Mouse (Mus musculus) gastrocnemius, postnatal 4 days (tissue): ENCODE data around the gene Dmwd. TPM values are rescaled to one million over a fixed set of nuclear protein-coding genes. Genes with fewer than 3 reads are reported as not detected.

Source experiments
- DNase-seq, 2 experiments: peaks; one replicate each; pipeline ENCODE4 v3.0.0; 2021 to 2022; ENCODE audit warnings: low spot score in 2 of 2, mixed read lengths in 2 of 2
- long read RNA-seq, 2 experiments: library from polyadenylated mRNA; stranded (forward); transcript quantifications; one replicate each; pipeline ENCODE4 v2.0.0; 2021
- total RNA-seq, 2 experiments: library from RNA; stranded (reverse); gene quantifications; 2 replicates each; pipeline ENCODE4 v1.2.3; 2021

The Dmwd gene
- 10 to 100 TPM; 52.4 to 55.4 TPM for total RNA-seq
- long read RNA-seq, experiment 1, transcript Dmwd-202 (4 exons, 2,388 nt) = major isoform, 55 of 103 reads
- long read RNA-seq, experiment 1, transcript Dmwd-201 (5 exons, 2,494 nt) = minor isoform, 34 of 103 reads
- long read RNA-seq, experiment 1, partial matches to known transcripts = 6 of 103 reads
- long read RNA-seq, experiment 1, other reads (novel, unspliced or antisense) = 4 of 103 reads
- long read RNA-seq, experiment 2, transcript Dmwd-201 (5 exons, 2,494 nt) = minor isoform, 53 of 140 reads
- long read RNA-seq, experiment 2, transcript Dmwd-202 (4 exons, 2,388 nt) = major isoform, 71 of 140 reads
- long read RNA-seq, experiment 2, partial matches to known transcripts = 14 of 140 reads
- long read RNA-seq, experiment 2, other reads (novel, unspliced or antisense) = 1 of 140 reads

GRCm38 (mm10) chr7:19075723-19076585 lies at the start of gene Dmwd:
Gene Dmwd, plus strand, starts transcription at chr7:19076227.
- peak; percentile 84 to 94 for DNase-seq

- DNase-seq = no peak
These were observed 48.0 kb upstream of the Dmwd start for GRCm38 (mm10) chr7:19028067-19028466.

GRCm38 (mm10) chr7:19029084-19029653 lies 46.9 kb upstream of the Dmwd start:
- no peak for DNase-seq

DNA sequence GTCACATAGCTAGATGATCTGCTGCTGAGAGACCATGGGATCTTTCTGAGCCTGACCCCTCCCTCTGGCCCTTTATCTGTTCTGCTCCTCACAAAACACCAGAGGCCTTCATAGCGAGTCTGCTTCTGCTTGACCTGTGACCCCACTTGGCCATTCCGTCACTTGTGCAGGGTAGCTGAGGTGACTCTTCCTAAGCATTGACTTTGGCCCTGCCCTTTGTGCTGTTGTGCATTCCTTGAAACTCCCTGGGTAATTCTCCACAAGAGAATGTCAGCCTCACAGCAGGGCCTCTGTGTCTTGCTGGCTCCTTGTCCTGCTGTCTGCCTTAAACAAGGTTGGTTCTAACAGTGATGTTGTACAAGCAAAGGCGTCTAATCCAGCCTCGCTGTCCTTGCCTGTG lies 44.4 kb upstream of the Dmwd start:
- DNase-seq = no peak

- DNase-seq = no peak
These were observed 31.4 kb upstream of the Dmwd start for GRCm38 (mm10) chr7:19044616-19045015.

DNA sequence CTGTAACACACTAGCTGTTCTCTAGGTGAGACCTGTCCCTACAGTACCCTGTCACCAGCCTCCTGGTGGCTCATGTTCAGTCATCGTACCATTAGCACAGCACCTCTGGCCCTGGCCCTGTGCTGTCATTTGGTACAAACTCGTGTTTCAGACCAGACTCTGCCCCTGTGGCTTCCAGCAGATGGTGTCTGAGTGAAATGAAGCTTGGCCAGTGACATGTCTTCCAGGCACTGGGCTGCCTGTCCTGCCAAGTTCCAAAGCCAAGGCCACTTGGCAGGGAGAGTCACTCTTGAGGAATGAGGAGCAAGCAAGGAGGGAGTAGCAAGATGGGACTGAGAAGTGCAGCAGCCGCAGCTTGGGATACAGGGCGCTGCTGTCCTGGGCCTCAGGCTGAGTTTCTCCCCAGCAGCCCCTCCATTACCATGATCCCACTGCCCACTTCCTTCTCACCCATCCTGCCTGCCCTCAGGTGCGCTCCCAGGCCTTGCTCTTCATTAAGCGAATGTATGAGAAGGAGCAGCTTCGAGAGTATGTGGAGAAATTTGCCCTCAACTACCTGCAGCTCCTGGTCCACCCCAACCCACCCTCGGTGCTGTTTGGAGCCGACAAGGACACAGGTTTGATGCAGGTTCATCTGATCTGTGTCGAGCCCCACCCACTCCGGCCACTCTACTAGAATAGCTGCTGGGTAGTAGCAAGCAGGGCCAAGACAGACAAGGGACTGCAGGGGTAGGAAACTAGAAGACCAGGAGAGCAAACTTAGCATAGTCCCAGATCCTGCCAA lies 29.5 kb upstream of the Dmwd start:
- DNase-seq = no peak

GRCm38 (mm10) chr7:19048006-19048527 lies 28.0 kb upstream of the Dmwd start:
- no peak for DNase-seq

DNA sequence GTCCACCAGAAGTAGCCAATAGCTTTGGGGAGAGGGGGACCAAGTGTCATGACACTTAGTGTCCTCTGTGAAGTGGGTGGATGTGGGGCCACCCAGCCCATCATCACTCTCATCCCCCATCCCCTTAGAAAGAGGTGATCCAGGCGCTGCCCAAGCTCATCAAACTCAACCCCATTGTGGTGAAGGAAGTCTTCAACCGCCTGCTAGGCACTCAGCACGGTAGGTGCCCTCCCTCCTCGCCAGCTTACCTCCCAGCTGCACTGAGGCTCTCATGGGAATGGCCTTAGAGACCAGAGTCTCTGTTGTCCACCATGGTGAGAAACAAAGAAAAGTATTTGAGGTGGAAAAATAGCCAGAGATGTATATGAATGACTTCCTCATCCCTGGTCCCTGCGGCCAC lies 26.8 kb upstream of the Dmwd start:
- no peak for DNase-seq

DNA sequence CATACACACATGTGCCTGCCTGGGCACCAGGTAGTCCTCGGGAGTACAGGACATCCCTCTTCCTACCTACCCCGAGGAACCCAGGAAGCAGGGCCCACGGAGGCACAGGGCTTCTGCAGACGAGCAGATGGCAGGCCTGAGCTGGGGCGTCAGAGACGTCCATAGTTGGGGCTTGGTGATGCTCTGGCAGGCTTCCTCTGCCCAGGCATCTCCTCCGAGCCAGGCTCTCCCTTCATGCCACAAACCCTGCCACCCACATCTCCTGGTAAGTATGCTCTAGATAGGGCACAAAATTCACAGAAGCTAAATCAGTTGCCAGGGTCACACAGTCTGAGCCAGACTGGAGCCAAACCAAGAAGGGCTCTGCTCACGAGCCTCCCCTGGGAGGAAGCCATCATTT lies 25.9 kb upstream of the Dmwd start:
- DNase-seq = no peak

DNA sequence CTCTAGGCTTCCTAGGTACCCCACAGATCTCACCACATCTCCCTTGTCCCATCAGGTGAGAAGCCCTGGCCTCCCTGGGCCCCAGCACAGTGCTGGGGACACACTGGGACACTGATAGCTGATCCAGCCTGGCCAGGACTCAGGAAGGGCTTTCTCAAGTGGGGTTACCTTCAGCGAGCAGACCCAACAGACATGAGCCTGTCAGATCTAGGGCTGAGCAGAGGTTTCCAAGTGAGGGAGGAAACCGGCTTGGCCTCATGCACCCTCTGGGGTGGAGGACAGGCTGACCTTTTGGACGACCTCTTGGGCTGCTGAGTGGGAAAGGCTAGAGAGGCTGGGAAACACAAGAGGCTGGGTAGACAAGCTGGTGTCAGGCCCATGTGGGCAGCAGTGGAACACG lies 24.9 kb upstream of the Dmwd start:
- no peak for DNase-seq

DNA sequence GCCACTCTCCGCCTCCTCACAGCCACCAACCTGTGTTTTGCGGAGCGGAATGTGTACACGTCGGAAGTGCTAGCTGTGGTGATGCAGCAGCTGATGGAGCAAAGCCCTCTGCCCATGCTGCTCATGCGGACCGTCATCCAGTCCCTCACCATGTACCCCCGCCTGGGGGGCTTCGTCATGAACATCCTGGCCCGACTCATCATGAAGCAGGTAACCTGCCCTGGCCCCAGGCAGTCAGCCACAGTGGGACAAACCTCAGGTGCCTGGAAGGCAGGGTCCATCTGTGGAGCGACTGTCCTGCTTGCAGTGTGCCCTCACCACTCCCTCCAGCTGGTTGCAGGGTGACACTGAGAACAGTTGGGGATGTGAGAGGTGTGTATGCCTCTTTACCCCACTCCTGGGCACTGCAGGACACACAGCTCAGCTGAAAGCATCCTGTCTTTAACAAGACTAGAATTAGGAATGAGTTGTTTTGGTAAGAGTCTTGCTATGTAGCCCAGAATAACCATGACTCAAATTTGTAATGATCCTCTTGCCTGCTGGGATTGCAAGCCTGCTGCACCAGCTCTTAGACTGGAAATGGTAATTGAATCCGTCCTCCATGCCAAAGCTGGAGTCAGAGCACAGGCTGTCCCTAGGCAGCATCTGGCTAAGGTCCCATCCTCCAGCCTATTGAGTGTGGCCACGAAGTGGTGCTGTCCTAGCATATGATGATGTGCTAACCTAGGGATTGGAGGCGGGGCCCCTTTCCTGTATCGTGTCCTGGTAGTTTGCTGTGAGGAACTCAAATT lies 23.5 kb upstream of the Dmwd start:
- DNase-seq = no peak

DNA sequence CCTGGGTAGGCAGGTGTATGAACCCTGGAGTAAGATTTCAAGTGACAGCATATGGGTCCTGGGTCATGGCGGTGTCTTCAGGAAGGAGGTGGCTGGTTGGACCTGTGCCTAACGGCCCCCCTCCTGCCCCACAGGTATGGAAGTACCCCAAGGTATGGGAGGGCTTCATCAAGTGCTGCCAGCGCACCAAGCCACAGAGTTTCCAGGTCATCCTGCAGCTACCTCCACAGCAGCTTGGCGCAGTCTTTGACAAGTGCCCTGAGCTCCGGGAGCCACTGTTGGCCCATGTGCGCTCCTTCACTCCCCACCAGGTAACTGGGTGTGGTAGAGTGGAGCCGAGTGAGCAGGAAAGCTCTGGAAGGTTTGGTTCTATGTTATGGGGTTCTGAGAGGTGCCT lies 22.9 kb upstream of the Dmwd start:
- no peak for DNase-seq

GRCm38 (mm10) chr7:19054047-19054776 lies 21.8 kb upstream of the Dmwd start, which contains the start of gene Rsph6a:
Gene Rsph6a, plus strand, starts transcription at chr7:19054690.
- DNase-seq = peak in 1 of 2 experiments; percentile 60

GRCm38 (mm10) chr7:19054777-19055076 lies 21.3 kb upstream of the Dmwd start:
- DNase-seq = no peak

DNA sequence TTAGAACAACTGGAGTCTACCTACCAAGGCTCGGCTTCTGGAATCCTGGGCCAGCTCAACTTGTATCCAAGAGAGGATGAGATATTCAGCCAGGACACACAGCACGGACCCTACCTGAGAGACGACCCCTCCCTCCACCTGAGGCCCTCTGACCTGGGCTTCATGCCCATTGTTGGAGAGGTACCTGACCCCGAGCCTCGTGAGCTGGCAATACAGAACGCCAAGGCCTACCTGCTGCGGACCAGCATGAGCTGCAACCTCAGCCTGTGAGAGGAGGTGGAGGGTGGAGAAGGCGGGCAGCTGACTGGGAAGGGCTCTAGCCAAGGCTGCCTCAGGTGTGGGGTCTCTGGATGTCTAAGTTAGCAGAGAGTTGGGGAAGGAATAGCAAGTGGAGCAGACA lies 20.9 kb upstream of the Dmwd start:
- DNase-seq = no peak

GRCm38 (mm10) chr7:19057405-19057804 lies 18.6 kb upstream of the Dmwd start:
- no peak for DNase-seq

- no peak for DNase-seq
These were observed 10.1 kb upstream of the Dmwd start for GRCm38 (mm10) chr7:19065896-19066295.

GRCm38 (mm10) chr7:19067063-19067462 lies 9.0 kb upstream of the Dmwd start:
- peak in 1 of 2 experiments; percentile 10 for DNase-seq

DNA sequence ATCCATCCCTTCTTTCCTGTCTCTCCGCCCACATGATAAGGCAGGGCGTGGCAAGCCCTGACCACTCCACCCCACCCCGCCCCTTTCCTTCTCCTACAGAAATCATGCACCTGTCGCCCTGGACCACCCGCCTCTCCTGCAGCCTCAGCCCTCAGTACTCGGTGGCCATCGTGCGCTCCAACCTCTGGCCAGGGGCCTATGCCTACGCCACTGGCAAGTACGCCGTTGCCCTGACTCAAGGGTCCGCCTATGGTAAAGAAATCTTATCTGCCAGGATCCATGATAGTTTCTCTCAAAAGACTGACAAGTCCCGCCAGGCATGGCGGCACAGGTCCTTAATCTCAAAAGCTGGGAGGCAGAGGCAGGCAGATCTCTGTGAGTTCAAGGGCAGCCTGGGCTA lies 8.1 kb upstream of the Dmwd start:
- DNase-seq = peak in 1 of 2 experiments; percentile 11
